Mouse (Mus musculus): Measurements from ENCODE around the gene Gm11127.
"Not testable (repeated sequence)": the region's sequence is repeated elsewhere in the genome, so short reads cannot be mapped to it uniquely, and the experiment has no call there.

Gm11127 gene

GRCm38 (mm10) chr17:36058362-36058761 lies at the start of gene Gm11127:
Gm11127 (minus strand) TSS chr17:36058371.
- DNase-seq = peak; percentile 71

DNA sequence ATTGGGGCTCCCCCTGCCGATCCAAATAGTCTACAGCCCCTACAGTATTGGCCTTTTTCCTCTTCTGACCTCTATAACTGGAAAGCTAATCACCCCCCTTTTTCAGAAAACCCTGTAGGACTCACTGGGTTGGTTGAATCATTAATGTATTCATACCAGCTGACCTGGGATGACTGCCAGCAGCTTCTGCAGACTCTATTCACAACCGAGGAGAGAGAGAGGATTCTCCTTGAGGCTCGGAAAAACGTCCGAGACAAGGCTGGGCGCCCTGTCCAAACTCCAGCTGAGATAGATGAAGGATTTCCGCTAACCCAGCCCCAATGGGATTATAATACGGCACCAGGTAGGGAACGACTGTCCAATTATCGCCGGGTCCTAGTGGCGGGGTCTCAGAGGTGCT lies 43.9 kb upstream of the Gm11127 start:
- peak; percentile 70 for DNase-seq

GRCm38 (mm10) chr17:36099603-36100002 lies 41.4 kb upstream of the Gm11127 start:
- not testable (repeated sequence) for DNase-seq

DNA sequence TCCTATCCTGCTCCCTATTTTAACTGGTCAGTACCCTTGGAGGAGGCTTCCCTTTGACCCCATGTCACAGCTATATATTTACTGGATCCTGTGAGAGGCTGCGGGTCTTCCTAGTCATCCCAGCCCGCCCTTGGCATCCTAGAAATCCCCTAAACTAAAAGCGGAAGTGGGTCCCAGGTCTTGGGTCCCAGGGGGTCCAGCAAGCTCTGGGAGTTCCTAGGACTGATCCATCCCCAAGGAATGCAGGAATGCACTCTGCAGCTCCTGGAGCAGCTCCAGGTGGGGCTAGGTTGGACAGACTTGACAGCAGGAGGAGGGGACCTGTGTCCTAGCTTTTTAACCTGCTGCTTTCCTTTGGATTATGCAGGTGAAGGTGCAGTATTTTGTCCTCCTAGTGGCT lies 35.8 kb upstream of the Gm11127 start:
- DNase-seq = no peak

- DNase-seq = not testable (repeated sequence)
Observed at GRCm38 (mm10) chr17:36092520-36092919, 34.3 kb upstream of the Gm11127 start.

DNA sequence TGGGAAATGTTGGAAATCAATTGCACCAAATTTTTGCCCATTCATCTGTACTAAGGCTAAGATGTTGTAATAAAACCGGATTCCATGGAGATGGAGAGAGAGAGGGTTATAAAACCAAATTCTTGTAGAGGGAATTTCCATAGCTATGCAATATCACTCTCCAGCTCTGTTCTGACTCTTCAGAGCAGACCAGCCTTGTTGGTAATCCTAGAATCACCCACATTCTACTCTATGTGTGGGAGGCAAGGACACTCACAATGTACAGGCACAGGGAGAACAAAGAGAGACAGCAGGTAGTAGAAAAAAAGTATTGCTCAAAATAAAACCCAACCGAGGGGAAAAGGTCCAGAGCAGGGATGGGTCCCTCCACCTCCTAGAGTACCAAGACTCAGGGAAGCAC lies 33.8 kb upstream of the Gm11127 start:
- not testable (repeated sequence) for DNase-seq

- DNase-seq = not testable (repeated sequence)
Observed at GRCm38 (mm10) chr17:36085976-36086375, 27.8 kb upstream of the Gm11127 start.

GRCm38 (mm10) chr17:36083870-36084451 lies 25.8 kb upstream of the Gm11127 start:
- DNase-seq = no peak

GRCm38 (mm10) chr17:36083266-36083869 lies 25.2 kb upstream of the Gm11127 start:
- peak; percentile 77 for DNase-seq

DNA sequence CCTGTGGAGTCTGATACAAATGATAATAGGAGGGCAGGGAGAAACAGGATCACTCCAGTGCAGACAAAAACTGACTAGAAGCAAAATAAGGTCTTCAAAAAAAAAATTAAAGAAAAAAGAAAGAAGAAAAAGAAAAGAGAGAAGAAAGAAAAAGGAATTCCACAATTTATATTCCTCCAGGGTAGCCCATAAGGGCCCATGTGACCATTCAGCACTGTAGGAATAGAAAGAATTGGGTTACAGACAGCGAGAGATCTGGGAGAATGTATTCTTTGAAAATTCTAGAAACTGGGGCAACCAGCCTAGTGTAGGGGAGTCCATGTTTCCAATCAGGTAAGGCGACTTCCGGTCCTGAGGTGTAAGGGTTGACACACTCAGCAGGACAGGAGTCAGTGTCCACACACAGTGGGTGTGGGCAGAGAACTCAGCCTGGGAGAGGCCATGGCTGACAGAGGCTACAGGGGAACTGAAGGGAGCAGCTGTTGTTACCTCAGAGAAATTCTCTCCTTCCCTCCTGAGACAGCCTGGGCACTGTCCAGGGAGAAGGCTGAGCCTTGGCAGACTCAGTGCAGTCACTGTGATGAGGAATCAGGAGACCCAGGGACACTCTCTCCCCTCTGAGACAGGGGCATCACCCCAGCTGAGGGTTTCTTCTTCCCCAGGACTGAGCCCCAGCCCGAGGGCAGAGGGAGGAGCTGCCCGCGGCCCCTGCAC lies 24.5 kb upstream of the Gm11127 start:
- DNase-seq = not testable (repeated sequence)

DNA sequence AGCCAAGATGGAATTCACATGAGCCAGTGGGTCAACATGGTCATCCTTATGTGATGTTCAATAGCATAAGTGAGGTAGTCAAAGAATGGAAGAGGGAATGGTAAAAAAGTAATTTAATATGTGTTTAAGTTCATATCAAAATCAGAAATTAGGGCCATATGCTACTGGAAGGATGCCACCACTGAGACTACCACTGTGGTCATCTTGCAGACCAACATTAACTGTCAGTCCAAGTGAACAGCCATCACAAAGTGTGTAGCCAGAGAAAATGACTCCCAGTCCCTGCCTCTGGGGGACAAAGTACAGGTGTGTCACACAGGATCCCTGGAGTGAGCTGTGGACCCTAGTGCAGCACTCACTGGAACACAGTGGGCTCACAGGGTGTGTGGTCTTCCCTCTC lies 23.7 kb upstream of the Gm11127 start:
- DNase-seq = not testable (repeated sequence)

DNA sequence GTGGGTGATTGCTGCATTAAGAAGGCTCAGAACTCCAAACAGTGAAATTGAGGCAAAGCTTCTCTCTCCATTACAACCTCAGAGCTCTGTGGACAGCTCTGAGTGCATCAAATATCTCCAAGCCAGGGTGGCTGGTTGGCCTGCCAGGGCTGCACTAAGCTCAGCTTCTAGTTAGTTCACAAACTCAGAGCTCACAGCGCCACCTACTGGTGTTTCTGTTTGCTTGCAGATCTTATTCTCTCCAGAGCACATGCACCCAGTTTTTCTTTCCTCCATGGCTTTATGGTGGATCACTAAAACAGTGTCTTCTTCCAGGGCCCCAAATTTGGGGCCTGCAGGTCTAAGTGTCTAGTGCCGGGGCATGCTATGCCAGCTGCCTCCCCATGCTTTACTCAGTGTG lies 2.7 kb upstream of the Gm11127 start:
- DNase-seq = peak; percentile 75

DNA sequence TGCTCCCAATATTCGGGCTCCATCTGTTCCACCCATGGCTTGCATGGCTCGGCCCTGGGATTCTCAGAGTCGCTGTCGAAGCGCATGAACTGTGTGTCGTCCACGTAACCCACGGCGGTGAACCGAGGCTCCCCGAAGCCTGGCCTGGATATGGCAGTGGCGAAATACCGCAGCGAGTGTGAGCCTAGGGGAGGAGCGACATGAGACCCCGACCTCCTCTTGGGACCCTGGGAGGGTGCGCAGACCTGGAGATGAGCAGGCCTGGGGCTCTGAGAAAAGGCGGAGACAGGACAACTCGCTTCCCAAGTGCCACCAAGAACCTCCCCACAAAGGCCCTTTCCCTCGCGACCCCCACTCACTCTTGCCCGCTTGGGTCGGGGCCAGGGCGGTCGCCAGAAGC lies 244 bp downstream of the Gm11127 start:
- not testable (repeated sequence) for DNase-seq

GRCm38 (mm10) chr17:36043286-36043685 lies 14.9 kb downstream of the Gm11127 start:
- peak; percentile 42 for DNase-seq

DNA sequence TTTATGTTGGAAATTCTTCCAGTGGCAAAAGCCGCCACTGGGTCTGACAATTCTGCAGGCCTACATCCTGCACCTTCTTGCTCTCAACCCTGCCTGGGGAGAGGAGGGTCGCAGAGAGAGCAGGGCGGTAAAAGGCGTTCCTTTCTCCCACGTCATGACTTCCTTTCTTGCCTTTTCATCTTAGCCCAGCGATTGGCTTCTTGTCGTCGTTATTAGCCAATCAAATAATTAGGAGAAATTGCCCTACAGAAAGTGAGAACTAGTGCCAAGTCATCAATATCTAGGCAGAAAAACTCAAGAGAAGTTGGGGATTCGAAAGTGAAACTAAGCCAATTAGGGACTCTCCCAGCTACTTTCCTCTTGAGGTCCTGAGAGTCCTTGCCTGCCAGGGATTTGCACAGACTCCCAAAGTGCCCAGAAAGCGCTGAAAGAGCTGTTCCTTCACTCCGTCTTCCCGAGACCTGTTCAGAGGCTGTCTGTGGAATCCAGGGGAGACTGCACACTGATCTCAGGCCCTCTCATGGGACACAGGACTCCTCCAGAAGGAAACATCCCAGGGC lies 15.5 kb downstream of the Gm11127 start, which contains the start of the genes H2-T22 and Gm6034:
TSS of gene H2-T22 (minus strand) at position 138 of the 560 bp plus-strand sequence.
TSS of gene Gm6034 (plus strand) at position 352 of the 560 bp plus-strand sequence.
- peak; percentile 90 for DNase-seq

GRCm38 (mm10) chr17:36042055-36042454 lies 16.1 kb downstream of the Gm11127 start:
- DNase-seq = not testable (repeated sequence)

DNA sequence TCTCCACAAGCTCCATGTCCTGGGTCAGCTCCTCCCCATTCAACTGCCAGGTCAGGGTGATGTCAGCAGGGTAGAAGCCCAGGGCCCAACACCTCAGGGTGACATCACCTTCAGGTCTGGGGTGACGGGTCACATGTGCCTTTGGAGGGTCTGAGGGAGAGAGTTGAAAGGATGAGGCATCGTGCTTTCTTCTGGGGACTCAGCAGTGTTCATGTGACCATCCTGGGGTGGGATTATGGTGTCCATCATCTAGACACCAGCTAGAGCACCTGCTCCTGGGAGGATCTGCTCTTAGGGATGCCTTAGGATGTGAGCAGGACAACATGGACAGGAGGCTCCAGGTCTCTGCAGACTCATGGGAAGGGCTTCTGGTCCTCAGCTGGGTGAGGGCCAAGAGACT lies 17.6 kb downstream of the Gm11127 start:
- DNase-seq = not testable (repeated sequence)

- not testable (repeated sequence) for DNase-seq
Observed at GRCm38 (mm10) chr17:36036126-36036525, 22.0 kb downstream of the Gm11127 start.

- peak; percentile 78 for DNase-seq
Observed at GRCm38 (mm10) chr17:36035010-36035638, 23.0 kb downstream of the Gm11127 start.

DNA sequence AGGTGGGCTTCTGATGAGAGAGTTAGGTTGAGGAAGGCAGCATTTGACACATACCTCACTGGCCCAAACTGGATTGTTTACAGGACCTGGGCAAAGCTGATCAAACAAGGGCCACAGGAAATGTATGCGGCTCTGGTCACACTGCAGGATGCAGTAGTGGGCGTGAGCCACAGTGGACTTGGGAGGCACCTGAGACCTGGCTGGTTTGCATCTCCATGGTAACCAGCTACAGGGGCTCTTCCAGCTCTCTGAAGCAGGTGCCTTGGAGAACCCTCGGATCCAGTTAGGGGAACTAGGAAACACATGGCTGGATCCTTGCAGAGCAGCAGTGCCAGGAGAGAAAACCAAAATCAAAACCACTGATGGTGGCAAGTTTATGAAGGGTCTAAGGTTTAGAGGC lies 23.6 kb downstream of the Gm11127 start:
- DNase-seq = not testable (repeated sequence)

- peak; percentile 79 for DNase-seq
Observed at GRCm38 (mm10) chr17:36032351-36032875, 25.8 kb downstream of the Gm11127 start, which contains the start of gene H2-T23. H2-T23 (minus strand) TSS chr17:36032855.

GRCm38 (mm10) chr17:36031583-36032331 lies 26.4 kb downstream of the Gm11127 start:
- peak; percentile 73 for DNase-seq

Measured in kidney, adult 11 months (tissue).